Mouse (Mus musculus): ENCODE data around the gene Ddx6.
"Not testable (repeated sequence)": the region's sequence is repeated elsewhere in the genome, so short reads cannot be mapped to it uniquely, and the experiment has no call there.

The Ddx6 gene

GRCm38 (mm10) chr9:44593886-44594285, 10.8 kb upstream of the Ddx6 start:
- DNase-seq (ENCODE audit: low spot score in 2 of 2) = no peak

GRCm38 (mm10) chr9:44594901-44595536, 9.7 kb upstream of the Ddx6 start:
- DNase-seq (ENCODE audit: low spot score in 2 of 2) = no peak

- DNase-seq (ENCODE audit: low spot score in 2 of 2) = no peak
Measured at GRCm38 (mm10) chr9:44595537-44595930, 9.2 kb upstream of the Ddx6 start.

GRCm38 (mm10) chr9:44597742-44598141, 7.0 kb upstream of the Ddx6 start:
- DNase-seq (ENCODE audit: low spot score in 2 of 2) = no peak

- peak in 1 of 2 experiments; percentile 26 for DNase-seq (ENCODE audit: low spot score in 2 of 2)
Measured at GRCm38 (mm10) chr9:44598899-44599495, 5.7 kb upstream of the Ddx6 start.

- DNase-seq (ENCODE audit: low spot score in 2 of 2) = no peak
Measured at GRCm38 (mm10) chr9:44599616-44600015, 5.1 kb upstream of the Ddx6 start.

GRCm38 (mm10) chr9:44600801-44601200, 3.9 kb upstream of the Ddx6 start:
- DNase-seq (ENCODE audit: low spot score in 2 of 2) = no peak

- no peak for DNase-seq (ENCODE audit: low spot score in 2 of 2)
Measured at GRCm38 (mm10) chr9:44602766-44603165, 1.9 kb upstream of the Ddx6 start.

GRCm38 (mm10) chr9:44603454-44604289, 1.0 kb upstream of the Ddx6 start:
- peak in 1 of 2 experiments; percentile 67 for DNase-seq (ENCODE audit: low spot score in 2 of 2)

GRCm38 (mm10) chr9:44604290-44604778, 358 bp upstream of the Ddx6 start:
- peak; percentile 89 for DNase-seq (ENCODE audit: low spot score in 2 of 2)

GRCm38 (mm10) chr9:44605616-44606165, 999 bp downstream of the Ddx6 start:
- DNase-seq (ENCODE audit: low spot score in 2 of 2) = no peak

- DNase-seq (ENCODE audit: low spot score in 2 of 2) = no peak
Measured at GRCm38 (mm10) chr9:44606646-44607045, 2.0 kb downstream of the Ddx6 start.

- no peak for DNase-seq (ENCODE audit: low spot score in 2 of 2)
Measured at GRCm38 (mm10) chr9:44607306-44607705, 2.6 kb downstream of the Ddx6 start.

- no peak for DNase-seq (ENCODE audit: low spot score in 2 of 2)
Measured at GRCm38 (mm10) chr9:44610371-44610770, 5.7 kb downstream of the Ddx6 start.

GRCm38 (mm10) chr9:44613081-44613480, 8.4 kb downstream of the Ddx6 start:
- not testable (repeated sequence) for DNase-seq (ENCODE audit: low spot score in 2 of 2)

- DNase-seq (ENCODE audit: low spot score in 2 of 2) = no peak
Measured at GRCm38 (mm10) chr9:44621114-44621513, 16.4 kb downstream of the Ddx6 start.

GRCm38 (mm10) chr9:44624390-44624789, 19.7 kb downstream of the Ddx6 start:
- DNase-seq (ENCODE audit: low spot score in 2 of 2) = no peak

GRCm38 (mm10) chr9:44626268-44626667, 21.6 kb downstream of the Ddx6 start:
- DNase-seq (ENCODE audit: low spot score in 2 of 2) = no peak

- no peak for DNase-seq (ENCODE audit: low spot score in 2 of 2)
Measured at GRCm38 (mm10) chr9:44637551-44638169, 33.0 kb downstream of the Ddx6 start.

GRCm38 (mm10) chr9:44638726-44639125, 34.0 kb downstream of the Ddx6 start:
- not testable (repeated sequence) for DNase-seq (ENCODE audit: low spot score in 2 of 2)

- not testable (repeated sequence) for DNase-seq (ENCODE audit: low spot score in 2 of 2)
Measured at GRCm38 (mm10) chr9:44640028-44640427, 35.3 kb downstream of the Ddx6 start.
